Mouse (Mus musculus): ENCODE measurements around the gene Rbm43. TPM values are rescaled to one million over a fixed set of nuclear protein-coding genes. Genes with fewer than 3 reads are reported as not detected.

The Rbm43 gene
- total and polyA plus RNA-seq, 3 experiments: 9.5 to 25.9 (median 20.6) TPM

DNA sequence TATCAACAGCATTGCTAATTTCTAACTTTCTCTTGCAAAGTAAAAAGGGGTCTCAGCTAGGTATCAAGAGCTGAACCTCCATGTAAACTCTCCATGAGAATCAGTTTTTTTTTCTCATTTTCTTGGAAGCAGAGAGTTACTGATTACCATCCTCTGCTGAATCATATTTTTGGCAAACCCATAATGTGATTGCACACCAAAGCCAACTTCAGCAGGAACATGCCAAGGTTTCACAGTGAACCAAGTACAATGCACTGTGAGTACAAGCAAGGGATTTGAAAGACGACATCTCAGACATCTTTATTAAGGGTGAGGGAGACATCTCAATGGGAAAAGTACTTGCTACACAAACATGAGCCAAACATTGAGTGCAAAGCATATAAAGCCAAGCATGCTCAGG, 54.8 kb downstream of the Rbm43 start (continued):
- no peak for TF ChIP-seq JUN (IDR thresholded peaks at IDR 0.05; ENCODE audit: insufficient read depth, low read depth, low read length)

Other genes starting within 250 kb of the Rbm43 start
- gene Nmi, start 38.3 kb upstream of the Rbm43 start, total RNA-seq (2012; rRNA removed): 37.8 and 42.1 TPM in 2 replicates
- 60.1 and 75.1 TPM in 2 replicates for gene Nmi, start 38.3 kb upstream of the Rbm43 start, total RNA-seq (2014; rRNA removed)
- 51.9 and 81.3 TPM in 2 replicates for gene Nmi, start 38.3 kb upstream of the Rbm43 start, polyA plus RNA-seq (2012; ENCODE audit: insufficient read length, low read depth)
- 0.38 and 0.59 TPM in 2 replicates for gene Tnfaip6, start 102.8 kb upstream of the Rbm43 start, total RNA-seq (2012; rRNA removed)
- 0.22 and 0.34 TPM in 2 replicates for gene Tnfaip6, start 102.8 kb upstream of the Rbm43 start, total RNA-seq (2014; rRNA removed)
- 0.13 and 0.19 TPM in 2 replicates for gene Tnfaip6, start 102.8 kb upstream of the Rbm43 start, polyA plus RNA-seq (2012; ENCODE audit: insufficient read length, low read depth)
- gene Rif1, start 137.7 kb upstream of the Rbm43 start, total RNA-seq (2012; rRNA removed): 31.7 and 40.2 TPM in 2 replicates
- gene Rif1, start 137.7 kb upstream of the Rbm43 start, total RNA-seq (2014; rRNA removed): 57.7 and 66.2 TPM in 2 replicates
- 31.9 and 33.8 TPM in 2 replicates for gene Rif1, start 137.7 kb upstream of the Rbm43 start, polyA plus RNA-seq (2012; ENCODE audit: insufficient read length, low read depth)